Mouse (Mus musculus) CD4-positive naive resting alpha-beta T cell, adult 57 days (primary cell): ENCODE results near the gene Fam126a. TPM values are rescaled to one million over a fixed set of nuclear protein-coding genes. Genes with fewer than 3 reads are reported as not detected.

Experiments
- total RNA-seq: library from RNA; stranded (reverse); gene quantifications from one replicate; pipeline ENCODE4 v1.2.4, GENCODE M21; 2023

Fam126a gene
- 16.1 TPM for total RNA-seq

DNA sequence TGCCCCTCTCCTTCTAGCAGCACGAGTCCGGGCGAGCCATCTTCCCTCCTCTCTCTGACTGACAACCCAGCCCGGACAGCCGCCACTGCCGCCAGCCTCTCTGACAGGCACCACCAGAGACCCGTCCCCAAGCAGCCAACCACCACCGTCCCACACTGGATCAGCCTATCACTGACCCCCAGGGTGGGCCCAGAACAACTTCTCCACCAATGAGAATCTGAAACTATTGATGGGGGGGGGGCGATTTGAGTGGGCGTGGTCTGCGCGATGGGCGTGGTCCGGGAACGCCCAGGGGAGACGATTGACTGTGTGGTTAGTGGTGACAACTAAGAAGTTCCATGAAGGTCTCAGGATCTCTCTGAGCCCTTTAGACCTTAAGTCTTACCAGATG lies at the start of gene Fam126a:
Gene Fam126a (minus strand): TSS at position 112 of the 391 bp plus-strand sequence.

Other genes starting within 250 kb of the Fam126a start
- gene Pus7, start 247.0 kb downstream of the Fam126a start, total RNA-seq = 21.3 TPM
- 24.1 TPM for gene Rint1, start 243.0 kb downstream of the Fam126a start, total RNA-seq
- gene Tomm7, start 186.5 kb downstream of the Fam126a start, total RNA-seq = 47.4 TPM
- gene Klhl7, start 69.9 kb upstream of the Fam126a start, total RNA-seq = 17.9 TPM
- gene Nupl2, start 134.3 kb upstream of the Fam126a start, total RNA-seq = 9.0 TPM